Mouse (Mus musculus) stomach, embryonic 14.5 days (tissue): ENCODE results near the gene Rsph14. TPM values are rescaled to one million over a fixed set of nuclear protein-coding genes. Genes with fewer than 3 reads are reported as not detected.
A peak's percentile ranks its signal among the peaks of the same experiment; 100 is the strongest.

ENCODE experiments used
- ATAC-seq: fragments of 200-750 bp; cut with Nextera tagmentation; 2 replicates; pipeline ENCODE4 v1.8.0; 2017; ENCODE audit warnings: low read depth, moderate TSS enrichment; ENCODE audit not compliant: insufficient number of reproducible peaks, insufficient read depth, low FRiP score
- H3K27ac ChIP-seq: fragments of 300-500 bp; sonication (generic); 2 replicates; pipeline ENCODE4 v1.5.1; 2014; ENCODE audit warnings: mild to moderate bottlenecking, low read length, moderate library complexity, mixed read lengths
- H3K27me3 ChIP-seq: fragments of 300-500 bp; sonication (generic); 2 replicates; pipeline ENCODE4 v1.6.1; 2014; ENCODE audit warnings: low read length, control low read depth, mixed read lengths; ENCODE audit not compliant: control insufficient read depth, insufficient read depth
- H3K36me3 ChIP-seq: fragments of 300-500 bp; sonication (generic); 2 replicates; pipeline ENCODE4 v1.6.1; 2014; ENCODE audit warnings: mild to moderate bottlenecking, control low read depth, low read length, moderate library complexity, mixed read lengths; ENCODE audit not compliant: control insufficient read depth, insufficient read depth
- H3K4me1 ChIP-seq: fragments of 300-500 bp; sonication (generic); 2 replicates; pipeline ENCODE4 v1.6.1; 2014; ENCODE audit warnings: low read length, control low read depth, mixed read lengths; ENCODE audit not compliant: control insufficient read depth, insufficient read depth
- H3K4me2 ChIP-seq: fragments of 300-500 bp; sonication (generic); replicated peaks from 2 replicates; pipeline ENCODE4 v1.6.1; 2014; ENCODE audit warnings: low read depth, low read length, control low read depth
- H3K4me3 ChIP-seq: fragments of 300-500 bp; sonication (generic); 2 replicates; pipeline ENCODE4 v1.5.1; 2014; ENCODE audit warnings: low read depth, low read length, control low read depth
- H3K9ac ChIP-seq: fragments of 300-500 bp; sonication (generic); replicated peaks from 2 replicates; pipeline ENCODE4 v1.6.1; 2014; ENCODE audit warnings: low read depth, mild to moderate bottlenecking, control low read depth, low read length, moderate library complexity, mixed read lengths
- H3K9me3 ChIP-seq: fragments of 300-500 bp; sonication (generic); 2 replicates; pipeline ENCODE4 v1.6.1; 2016; ENCODE audit warnings: low read depth, low read length, control low read depth; ENCODE audit not compliant: control insufficient read depth
- WGBS: fragments of 180-500 bp; shearing (Covaris S2); extraction: QIAGEN DNeasy Blood & Tissue Kit; methylation state at CpG from one replicate; pipeline ENCODE4 v1.1.7; 2014; 5-methylcytosine and 5-hydroxymethylcytosine counted together
- polyA plus RNA-seq: library from polyadenylated mRNA; unstranded; fragments of >200 nt; fragmentation: Nextera tagmentation; extraction: Ambion mirVana; gene quantifications from 2 replicates; pipeline ENCODE4 v1.2.1, GENCODE M21; 2014

Gene Rsph14
- polyA plus RNA-seq, 1 experiment from 2014 or later, result not detected

DNA sequence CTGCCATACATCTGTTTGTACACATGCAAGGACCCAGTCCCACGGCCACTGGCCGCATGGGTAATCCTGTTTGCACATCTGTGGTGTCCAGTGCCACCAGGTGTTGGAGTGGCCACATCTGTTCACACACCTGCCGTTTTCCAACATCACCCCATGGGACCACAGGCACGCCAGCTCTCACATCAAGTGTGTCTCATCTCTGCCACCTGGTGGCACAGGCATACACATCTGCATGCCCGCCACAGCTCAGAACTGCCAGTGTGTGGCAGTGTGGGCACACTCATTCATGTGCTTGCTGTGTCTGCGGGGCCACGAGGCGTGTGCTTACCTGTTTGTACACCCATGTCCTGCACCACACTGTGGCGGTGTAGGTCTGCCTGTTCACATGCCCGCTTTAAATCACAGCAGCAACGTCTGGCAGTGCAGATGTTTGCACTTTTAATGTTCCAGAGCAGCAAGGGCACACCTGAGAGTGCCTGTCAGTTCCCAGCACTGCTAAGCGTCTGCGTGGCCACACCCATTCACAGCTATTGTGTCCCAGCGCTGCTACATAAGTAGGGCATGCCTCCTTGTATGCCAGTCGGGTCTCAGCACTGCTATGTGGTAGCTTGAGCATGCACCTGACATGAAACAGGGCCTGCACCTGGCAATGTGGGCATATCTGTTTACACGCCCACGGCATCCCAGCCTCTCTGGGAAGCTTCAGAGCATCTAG, 111.4 kb downstream of the Rsph14 start:
- H3K27me3 ChIP-seq, result no peaks in the 10 kb centered on the region
- 0 out of 2 replicates have a peak, but pooled peaks cover 4% of the 10 kb centered on the region for H3K4me1 ChIP-seq
- no peak overlapping the region for H3K9ac ChIP-seq
- H3K27ac ChIP-seq, result no peak overlapping the region
- no peaks in the 10 kb centered on the region for H3K36me3 ChIP-seq
- WGBS, result 38% methylated on average over 17 of the region's 17 CpGs
- H3K4me2 ChIP-seq, result no peak overlapping the region
- ATAC-seq, result peak; percentile 61
- H3K4me3 ChIP-seq, result no peak overlapping the region
- H3K9me3 ChIP-seq, result no peaks in the 10 kb centered on the region

- 29% methylated on average over 5 of the region's 5 CpGs for WGBS
- H3K27ac ChIP-seq, result no peak overlapping the region
- no peak for ATAC-seq
- H3K4me1 ChIP-seq, result no peaks in the 10 kb centered on the region
- H3K9ac ChIP-seq, result no peak overlapping the region
- H3K27me3 ChIP-seq, result no peaks in the 10 kb centered on the region
- H3K9me3 ChIP-seq, result no peaks in the 10 kb centered on the region
- H3K4me2 ChIP-seq, result no peak overlapping the region
- no peaks in the 10 kb centered on the region for H3K36me3 ChIP-seq
- no peak overlapping the region for H3K4me3 ChIP-seq
Measured at GRCm38 (mm10) chr10:74919277-74919676, 113.1 kb downstream of the Rsph14 start.

- no peak for ATAC-seq
- Histone ChIP-seq H3K4me3 (no peak overlapping the region), H3K36me3 (no peaks in the 10 kb centered on the region), H3K9ac (no peak overlapping the region), H3K27me3 (no peaks in the 10 kb centered on the region), H3K9me3 (no peaks in the 10 kb centered on the region), H3K4me1 (no peaks in the 10 kb centered on the region), H3K4me2 (no peak overlapping the region), H3K27ac (no peak overlapping the region)
- 62% methylated on average over 2 of the region's 2 CpGs for WGBS
Measured at GRCm38 (mm10) chr10:74908431-74908830, 124.0 kb downstream of the Rsph14 start.

Other genes with a start within 250 kb of the Rsph14 start
- gene Gnaz, start 65.4 kb downstream of the Rsph14 start, polyA plus RNA-seq, result 4.8 and 6.1 TPM in 2 replicates
- 10.3 and 12.6 TPM in 2 replicates for gene Rab36, start 4.5 kb upstream of the Rsph14 start, polyA plus RNA-seq
- 8.6 and 11.9 TPM in 2 replicates for gene Bcr, start 28.0 kb upstream of the Rsph14 start, polyA plus RNA-seq
- gene Specc1l, start 179.5 kb upstream of the Rsph14 start, polyA plus RNA-seq, result 32.5 and 32.7 TPM in 2 replicates